Mouse (Mus musculus) layer of hippocampus, postnatal 14 days (tissue): ENCODE results near the gene Ccdc85b. TPM values are rescaled to one million over a fixed set of nuclear protein-coding genes. Genes with fewer than 3 reads are reported as not detected.

ENCODE experiments used
- total RNA-seq, 2 experiments: library from RNA; stranded (reverse); gene quantifications; 2 replicates each; pipeline ENCODE4 v1.2.3; 2021

Ccdc85b gene
- total RNA-seq, 2 experiments from 2014 or later: 29.9 to 31.8 TPM

Other genes with a start within 250 kb of the Ccdc85b start
- 10 to 100 TPM; 59.6 to 63.9 TPM for gene Pacs1, start 184.8 kb downstream of the Ccdc85b start, total RNA-seq
- 100 to 1,000 TPM; 195 to 199 TPM for gene Sf3b2, start 162.4 kb downstream of the Ccdc85b start, total RNA-seq
- gene Gal3st3, start 159.6 kb downstream of the Ccdc85b start, total RNA-seq: 100 to 1,000 TPM; 129 to 132 TPM
- not detected for gene Catsper1, start 122.2 kb downstream of the Ccdc85b start, total RNA-seq
- gene Cst6, start 108.3 kb downstream of the Ccdc85b start, total RNA-seq: 1 to 10 TPM; 5.4 to 5.9 TPM
- 10 to 100 TPM; 21.8 to 25.0 TPM for gene Eif1ad, start 91.2 kb downstream of the Ccdc85b start, total RNA-seq
- gene Banf1, start 90.7 kb downstream of the Ccdc85b start, total RNA-seq: 10 to 100 TPM; 83.0 to 97.1 TPM
- gene Sart1, start 69.2 kb downstream of the Ccdc85b start, total RNA-seq: 10 to 100 TPM; 81.1 to 91.5 TPM
- gene Tsga10ip, start 55.4 kb downstream of the Ccdc85b start, total RNA-seq: under 1 TPM in 1 of 2 experiments, not detected in 1; 0.67 TPM
- gene Drap1, start 32.9 kb downstream of the Ccdc85b start, total RNA-seq: 100 to 1,000 TPM; 269 to 270 TPM
- 10 to 100 TPM; 63.0 to 63.6 TPM for gene AI837181, start 32.8 kb downstream of the Ccdc85b start, total RNA-seq
- not detected for gene Fosl1, start 10.3 kb downstream of the Ccdc85b start, total RNA-seq
- 100 to 1,000 TPM in 1 of 2 experiments, 10 to 100 TPM in 1; 96.3 to 101 TPM for gene Fibp, start 2.7 kb upstream of the Ccdc85b start, total RNA-seq
- gene Ctsw, start 10.6 kb upstream of the Ccdc85b start, total RNA-seq: 1 to 10 TPM in 1 of 2 experiments, under 1 TPM in 1; 0.41 to 1.2 TPM
- gene Efemp2, start 16.1 kb upstream of the Ccdc85b start, total RNA-seq: 10 to 100 TPM; 16.8 to 20.9 TPM
- gene Mus81, start 30.5 kb upstream of the Ccdc85b start, total RNA-seq: 10 to 100 TPM; 34.3 to 35.6 TPM
- 1,000 to 10,000 TPM; 1,666 to 1,748 TPM for gene Cfl1, start 32.6 kb upstream of the Ccdc85b start, total RNA-seq
- 1 to 10 TPM; 6.3 to 8.1 TPM for gene 1700020D05Rik, start 45.9 kb upstream of the Ccdc85b start, total RNA-seq
- gene Snx32, start 52.6 kb upstream of the Ccdc85b start, total RNA-seq: 10 to 100 TPM; 70.5 to 74.2 TPM
- not detected for gene Ovol1, start 102.8 kb upstream of the Ccdc85b start, total RNA-seq
- gene Ap5b1, start 110.1 kb upstream of the Ccdc85b start, total RNA-seq: 1 to 10 TPM; 7.1 to 8.8 TPM
- gene Rnaseh2c, start 144.0 kb upstream of the Ccdc85b start, total RNA-seq: 10 to 100 TPM; 84.4 to 90.5 TPM
- 10 to 100 TPM; 83.3 to 83.5 TPM for gene Kat5, start 152.3 kb upstream of the Ccdc85b start, total RNA-seq
- gene Rela, start 179.6 kb upstream of the Ccdc85b start, total RNA-seq: 10 to 100 TPM; 21.0 to 26.7 TPM
- gene Sipa1, start 205.8 kb upstream of the Ccdc85b start, total RNA-seq: 10 to 100 TPM; 22.8 to 26.1 TPM
- gene Map3k11, start 230.8 kb upstream of the Ccdc85b start, total RNA-seq: 10 to 100 TPM; 16.1 to 17.0 TPM
- 10 to 100 TPM; 66.3 to 72.2 TPM for gene Pcnx3, start 231.0 kb upstream of the Ccdc85b start, total RNA-seq
- gene Kcnk7, start 246.5 kb upstream of the Ccdc85b start, total RNA-seq: not detected